Mouse (Mus musculus): ENCODE measurements at regions not wholly inside any gene's neighbourhood (a gene's known extent, or its start where the extent isn't known, plus 50 kb on each side); places are given as distances from the start of the nearest gene placed in this dataset.
A peak's percentile ranks its signal among the peaks of the same experiment; 100 is the strongest.

DNA sequence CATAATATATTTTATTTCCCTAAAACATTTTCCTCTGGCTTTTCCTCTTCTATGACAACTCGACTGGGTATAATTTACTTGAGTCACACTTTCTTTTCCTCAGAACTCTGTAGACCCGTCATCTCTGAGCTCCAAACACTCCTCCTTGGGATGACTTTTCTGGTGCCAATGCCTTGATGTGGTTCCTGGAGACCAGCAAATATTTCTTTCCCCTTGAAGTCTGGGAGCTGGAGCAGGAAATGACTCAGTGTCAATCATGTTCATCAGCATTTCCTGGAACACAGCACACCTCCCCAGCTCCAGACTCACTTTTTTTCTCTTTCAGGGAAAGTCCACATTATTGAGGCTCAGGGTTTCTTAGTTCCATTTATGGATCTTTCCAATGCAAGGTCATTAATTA lies 197.3 kb upstream of the Irx3 start:
- Histone ChIP-seq H3K4me2 (replicated peaks; ENCODE audit: low read depth, low read length) (no peak overlapping the region), H3K27me3 (ENCODE audit: insufficient read depth, low read length) (peaks cover 20% of the 10 kb centered on the region), H3K4me1 (ENCODE audit: insufficient read depth, low read length) (peaks cover 12% of the 10 kb centered on the region), H3K9ac (replicated peaks; ENCODE audit: low read length) (no peak overlapping the region), H3K36me3 (ENCODE audit: insufficient read depth, low read length) (no peaks in the 10 kb centered on the region), H3K27ac (ENCODE audit: low read length) (no peak overlapping the region), H3K9me3 (ENCODE audit: low read length) (peaks cover 14% of the 10 kb centered on the region), H3K4me3 (ENCODE audit: low read length) (no peak overlapping the region)
- no peak for ATAC-seq (ENCODE audit: low FRiP score, low TSS enrichment)
- WGBS = 74% methylated on average over 2 of the region's 2 CpGs

DNA sequence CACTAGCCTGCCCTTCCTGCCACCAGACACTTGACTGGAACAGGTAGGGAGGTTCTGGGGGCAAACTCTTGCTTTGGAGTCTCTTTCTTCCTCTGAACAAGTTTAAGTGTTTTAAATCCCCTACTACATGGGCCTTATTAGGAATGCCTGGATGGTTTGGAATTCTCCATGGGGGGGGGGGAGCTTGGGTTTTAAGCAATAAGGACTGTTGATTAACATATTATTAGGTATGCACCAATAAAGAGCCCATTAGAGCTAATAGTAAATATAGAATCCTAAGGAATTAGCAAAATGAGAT lies 196.0 kb upstream of the Irx3 start:
- no peak overlapping the region for H3K4me2 ChIP-seq (replicated peaks; ENCODE audit: low read depth, low read length)
- H3K4me1 ChIP-seq (ENCODE audit: insufficient read depth, low read length) = peaks cover 12% of the 10 kb centered on the region
- no peak overlapping the region for H3K4me3 ChIP-seq (ENCODE audit: low read length)
- H3K9me3 ChIP-seq (ENCODE audit: low read length) = peaks cover 9% of the 10 kb centered on the region
- no peak overlapping the region for H3K9ac ChIP-seq (replicated peaks; ENCODE audit: low read length)
- H3K36me3 ChIP-seq (ENCODE audit: insufficient read depth, low read length) = no peaks in the 10 kb centered on the region
- ATAC-seq (ENCODE audit: low FRiP score, low TSS enrichment) = no peak
- H3K27me3 ChIP-seq (ENCODE audit: insufficient read depth, low read length) = peaks cover 30% of the 10 kb centered on the region
- no peak overlapping the region for H3K27ac ChIP-seq (ENCODE audit: low read length)

- H3K27me3 ChIP-seq (ENCODE audit: insufficient read depth, low read length) = peaks cover 36% of the 10 kb centered on the region
- no peak overlapping the region for H3K27ac ChIP-seq (ENCODE audit: low read length)
- no peak overlapping the region for H3K4me3 ChIP-seq (ENCODE audit: low read length)
- no peak overlapping the region for H3K9ac ChIP-seq (replicated peaks; ENCODE audit: low read length)
- H3K4me2 ChIP-seq (replicated peaks; ENCODE audit: low read depth, low read length) = no peak overlapping the region
- peaks cover 12% of the 10 kb centered on the region for H3K4me1 ChIP-seq (ENCODE audit: insufficient read depth, low read length)
- H3K36me3 ChIP-seq (ENCODE audit: insufficient read depth, low read length) = no peaks in the 10 kb centered on the region
- H3K9me3 ChIP-seq (ENCODE audit: low read length) = peaks cover 9% of the 10 kb centered on the region
- no peak for ATAC-seq (ENCODE audit: low FRiP score, low TSS enrichment)
- WGBS = 35% methylated on average over 26 of the region's 26 CpGs
These were observed 195.4 kb upstream of the Irx3 start for GRCm38 (mm10) chr8:91997023-91997891.

- H3K4me1 ChIP-seq (ENCODE audit: insufficient read depth, low read length) = peaks cover 14% of the 10 kb centered on the region
- no peak overlapping the region for H3K9ac ChIP-seq (replicated peaks; ENCODE audit: low read length)
- H3K4me3 ChIP-seq (ENCODE audit: low read length) = no peak overlapping the region
- H3K27me3 ChIP-seq (ENCODE audit: insufficient read depth, low read length) = peaks cover 40% of the 10 kb centered on the region
- 40% methylated on average over 10 of the region's 10 CpGs for WGBS
- no peak for ATAC-seq (ENCODE audit: low FRiP score, low TSS enrichment)
- no peak overlapping the region for H3K27ac ChIP-seq (ENCODE audit: low read length)
- H3K9me3 ChIP-seq (ENCODE audit: low read length) = peaks cover 9% of the 10 kb centered on the region
- H3K4me2 ChIP-seq (replicated peaks; ENCODE audit: low read depth, low read length) = no peak overlapping the region
- H3K36me3 ChIP-seq (ENCODE audit: insufficient read depth, low read length) = no peaks in the 10 kb centered on the region
These were observed 194.6 kb upstream of the Irx3 start for GRCm38 (mm10) chr8:91996305-91997022.

GRCm38 (mm10) chr8:91995407-91996144 lies 193.7 kb upstream of the Irx3 start:
- WGBS = 44% methylated on average over 9 of the region's 9 CpGs
- Histone ChIP-seq H3K27me3 (ENCODE audit: insufficient read depth, low read length) (peaks cover 37% of the 10 kb centered on the region), H3K9ac (replicated peaks; ENCODE audit: low read length) (no peak overlapping the region), H3K36me3 (ENCODE audit: insufficient read depth, low read length) (no peaks in the 10 kb centered on the region), H3K9me3 (ENCODE audit: low read length) (peaks cover 9% of the 10 kb centered on the region), H3K27ac (ENCODE audit: low read length) (no peak overlapping the region), H3K4me3 (ENCODE audit: low read length) (no peak overlapping the region), H3K4me1 (ENCODE audit: insufficient read depth, low read length) (peaks cover 18% of the 10 kb centered on the region), H3K4me2 (replicated peaks; ENCODE audit: low read depth, low read length) (no peak overlapping the region)
- no peak; the same call in 1 of the 2 replicates for ATAC-seq (ENCODE audit: low FRiP score, low TSS enrichment)

DNA sequence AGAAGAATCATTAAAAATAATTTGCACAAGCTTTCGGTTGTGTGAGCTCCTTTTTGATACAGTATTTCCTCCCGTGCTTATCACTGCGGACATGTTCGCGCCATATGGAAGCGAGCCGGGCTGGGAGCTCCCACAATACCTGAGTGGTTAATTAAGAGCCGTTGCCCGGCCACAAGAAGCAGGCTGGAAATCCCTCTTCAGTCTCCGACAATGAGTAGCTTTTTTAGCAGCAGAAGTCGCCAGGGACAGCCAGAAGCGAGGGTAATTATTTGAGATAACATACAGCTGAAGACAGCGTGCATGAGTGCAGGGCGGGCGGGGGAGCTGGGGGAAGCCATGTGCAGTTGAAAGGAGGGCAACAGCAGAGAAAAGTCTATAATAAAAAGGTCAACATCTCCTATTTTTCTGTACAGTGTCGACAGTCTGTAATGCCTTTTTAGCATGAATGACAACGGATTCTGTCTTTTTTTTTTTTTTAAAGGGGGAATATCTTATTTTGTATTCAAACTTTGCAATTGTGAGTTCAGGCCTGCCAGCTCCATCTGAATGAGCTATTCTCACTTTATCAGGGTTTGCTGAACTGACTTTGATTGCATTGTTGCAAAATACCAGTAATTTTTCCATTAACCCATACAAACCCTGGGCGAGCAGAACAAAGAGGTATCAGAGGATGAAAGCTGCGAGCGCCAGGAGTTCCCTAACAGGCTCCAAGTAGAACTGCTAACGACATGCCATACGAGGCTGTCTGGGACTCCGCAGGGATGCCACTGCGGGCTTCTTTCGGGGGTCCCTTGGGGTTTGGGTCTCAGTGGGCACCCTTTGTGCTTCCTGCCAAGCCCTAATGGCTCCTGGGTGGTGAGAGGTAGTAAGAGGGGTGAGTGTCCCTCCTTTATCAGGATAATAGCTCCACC lies 189.9 kb upstream of the Irx3 start:
- H3K4me2 ChIP-seq (replicated peaks; ENCODE audit: low read depth, low read length) = 0 out of 2 replicates have a peak overlapping the region, but pooled peaks have one; percentile 1
- H3K36me3 ChIP-seq (ENCODE audit: insufficient read depth, low read length) = no peaks in the 10 kb centered on the region
- peaks cover 55% of the 10 kb centered on the region for H3K27me3 ChIP-seq (ENCODE audit: insufficient read depth, low read length)
- H3K27ac ChIP-seq (ENCODE audit: low read length) = no peak overlapping the region
- 58% methylated on average over 25 of the region's 25 CpGs for WGBS
- ATAC-seq (ENCODE audit: low FRiP score, low TSS enrichment) = no peak
- H3K9ac ChIP-seq (replicated peaks; ENCODE audit: low read length) = no peak overlapping the region
- H3K9me3 ChIP-seq (ENCODE audit: low read length) = peaks cover 3% of the 10 kb centered on the region
- H3K4me3 ChIP-seq (ENCODE audit: low read length) = no peak overlapping the region
- peaks cover 14% of the 10 kb centered on the region for H3K4me1 ChIP-seq (ENCODE audit: insufficient read depth, low read length)

GRCm38 (mm10) chr8:91990952-91991351 lies 189.1 kb upstream of the Irx3 start:
- H3K4me2 ChIP-seq (replicated peaks; ENCODE audit: low read depth, low read length) = no peak overlapping the region
- no peak overlapping the region for H3K9ac ChIP-seq (replicated peaks; ENCODE audit: low read length)
- no peak for ATAC-seq (ENCODE audit: low FRiP score, low TSS enrichment)
- no peak overlapping the region for H3K4me3 ChIP-seq (ENCODE audit: low read length)
- H3K27ac ChIP-seq (ENCODE audit: low read length) = no peak overlapping the region
- H3K36me3 ChIP-seq (ENCODE audit: insufficient read depth, low read length) = no peaks in the 10 kb centered on the region
- WGBS = 42% methylated on average over 5 of the region's 5 CpGs
- H3K4me1 ChIP-seq (ENCODE audit: insufficient read depth, low read length) = peaks cover 6% of the 10 kb centered on the region; the same call in 1 of the 2 replicates
- peaks cover 5% of the 10 kb centered on the region for H3K9me3 ChIP-seq (ENCODE audit: low read length)
- H3K27me3 ChIP-seq (ENCODE audit: insufficient read depth, low read length) = peaks cover 54% of the 10 kb centered on the region

DNA sequence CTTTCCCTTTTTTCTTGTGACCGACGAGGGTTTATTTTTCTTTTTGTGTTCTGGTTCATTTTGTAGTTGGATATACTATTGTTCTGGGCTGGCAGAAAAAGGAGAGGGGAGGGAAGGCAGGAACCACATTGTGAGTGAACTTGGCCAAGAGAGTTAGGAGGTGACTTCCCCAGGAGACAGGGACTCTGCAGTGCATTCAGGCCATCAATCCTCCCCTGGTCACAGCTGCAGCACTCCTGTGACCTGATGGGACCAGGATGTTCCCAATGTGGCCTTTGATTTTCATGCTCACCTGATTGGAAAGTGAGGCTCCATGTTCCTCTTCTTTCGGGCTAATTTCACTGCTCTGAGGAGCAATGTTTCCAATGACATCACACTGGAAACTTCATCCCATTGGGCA lies 188.2 kb upstream of the Irx3 start:
- no peak for ATAC-seq (ENCODE audit: low FRiP score, low TSS enrichment)
- Histone ChIP-seq H3K4me3 (ENCODE audit: low read length) (no peak overlapping the region), H3K27me3 (ENCODE audit: insufficient read depth, low read length) (peaks cover 57% of the 10 kb centered on the region), H3K27ac (ENCODE audit: low read length) (0 out of 2 replicates have a peak overlapping the region, but pooled peaks have one; percentile 27), H3K9ac (replicated peaks; ENCODE audit: low read length) (no peak overlapping the region), H3K36me3 (ENCODE audit: insufficient read depth, low read length) (no peaks in the 10 kb centered on the region), H3K4me2 (replicated peaks; ENCODE audit: low read depth, low read length) (no peak overlapping the region), H3K4me1 (ENCODE audit: insufficient read depth, low read length) (peaks cover 6% of the 10 kb centered on the region; the same call in 1 of the 2 replicates), H3K9me3 (ENCODE audit: low read length) (peaks cover 5% of the 10 kb centered on the region)
- 40% methylated on average over 3 of the region's 3 CpGs for WGBS

All from kidney, embryonic 16.5 days (tissue).